Mouse (Mus musculus): ENCODE data around the gene Inka1.

DNA sequence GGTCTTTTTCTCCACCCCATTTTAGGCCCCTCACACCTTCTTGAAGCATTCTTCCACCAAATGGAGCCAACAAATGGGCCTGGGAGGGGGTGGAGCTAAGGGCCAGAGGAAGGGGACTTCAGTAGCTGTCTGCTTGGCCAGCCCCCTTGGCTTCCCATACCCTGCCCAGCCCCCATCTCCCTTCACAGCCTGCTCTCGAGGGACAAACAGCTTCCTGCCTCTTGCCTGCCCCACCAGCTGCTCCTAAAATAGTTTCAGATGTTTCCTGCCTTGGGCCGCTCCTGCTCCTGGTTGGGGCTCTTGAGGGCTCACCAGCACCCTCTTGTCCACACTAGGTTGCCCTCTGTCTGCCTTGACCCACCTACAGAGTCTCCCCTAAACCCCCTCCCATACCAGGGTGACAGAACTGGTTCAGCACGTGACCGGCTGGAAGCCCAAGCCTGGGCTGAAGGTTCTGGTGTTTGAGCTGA, 2.2 kb downstream of the Inka1 start:
- no peak for TF ChIP-seq CTCF (IDR thresholded peaks at IDR 0.05; ENCODE audit: control insufficient read depth, insufficient read depth, insufficient read length)
- no peak for TF ChIP-seq CEBPB (IDR thresholded peaks at IDR 0.05; ENCODE audit: low read depth)
- TF ChIP-seq USF1 (IDR thresholded peaks at IDR 0.05; ENCODE audit: low read depth) = no peak
- no peak for TF ChIP-seq MYOD1 (IDR thresholded peaks at IDR 0.05; ENCODE audit: control insufficient read depth, insufficient read length, low read depth)

Measured in C2C12 (cell line).